ENCODE assay signal across 8 mouse cellular contexts in the genomic region with DNA sequence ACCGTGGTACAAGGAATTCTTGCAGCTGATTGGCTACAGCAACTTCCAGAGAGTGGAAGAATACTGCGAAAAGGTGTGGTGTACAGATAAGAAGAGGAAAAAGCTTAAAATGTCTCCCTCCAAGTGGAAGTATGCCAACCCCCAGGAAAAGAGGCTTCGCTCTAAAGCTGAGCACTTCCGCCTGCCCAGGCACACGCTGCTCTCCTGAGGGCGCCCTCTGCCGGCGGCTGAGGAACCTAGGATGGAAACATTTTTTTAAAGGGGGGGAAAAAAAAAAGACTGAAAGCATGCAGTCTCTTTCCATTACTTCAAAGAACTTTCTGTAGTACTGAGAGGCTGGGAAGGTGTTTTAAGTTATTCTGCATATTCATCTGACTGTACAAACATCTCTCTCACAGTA.
DNase-seq lines count a peak whose midpoint lies in the region; ATAC-seq and TF ChIP-seq lines count a peak whose summit lies in the region.

No protein-coding gene starts in this region.

- H3K79me2 ChIP-seq in CH12.LX (replicated peaks; ENCODE audit: control insufficient read depth, extremely low read depth, insufficient read depth, poor library complexity, severe bottlenecking) = no peaks in the 10 kb centered on the region

- no peak overlapping the region for H3K27ac ChIP-seq in hindbrain, embryonic 14.5 days
- no peak overlapping the region for H3K27ac ChIP-seq in hindbrain, embryonic 16.5 days (ENCODE audit: low read depth, low read length)
- no peak overlapping the region for H3K27ac ChIP-seq in CH12.LX (ENCODE audit: insufficient read depth, low read depth)

- no peaks in the 10 kb centered on the region for H3K4me1 ChIP-seq in hindbrain, embryonic 14.5 days (replicated peaks; ENCODE audit: control insufficient read depth, insufficient read depth, low read length)
- no peaks in the 10 kb centered on the region for H3K4me1 ChIP-seq in hindbrain, embryonic 16.5 days (ENCODE audit: control insufficient read depth, insufficient read depth, low read depth, low read length)
- H3K4me1 ChIP-seq in CH12.LX (ENCODE audit: control insufficient read depth in 1 of 2, insufficient read depth in 2 of 2) = no peaks in the 10 kb centered on the region

- no peak for ATAC-seq in hindbrain, embryonic 14.5 days (ENCODE audit: low FRiP score)
- ATAC-seq in hindbrain, embryonic 16.5 days = no peak
- ATAC-seq in megakaryocyte, adult 5-6 weeks (ENCODE audit: poor library complexity, severe bottlenecking) = no peak

- no peak overlapping the region for H3K4me3 ChIP-seq in hindbrain, embryonic 14.5 days (replicated peaks; ENCODE audit: low read length)
- H3K4me3 ChIP-seq in hindbrain, embryonic 16.5 days (ENCODE audit: low read length) = no peak overlapping the region
- no peak overlapping the region for H3K4me3 ChIP-seq in CH12.LX (replicated peaks in 1 of 3; ENCODE audit: low read depth in 2 of 3, low read length in 2 of 3, poor library complexity in 1 of 3)

- TF ChIP-seq RAD21 in CH12.LX (IDR thresholded peaks at IDR 0.05; ENCODE audit: low read depth, low read length) = no peak

- H3K27me3 ChIP-seq in hindbrain, embryonic 14.5 days (ENCODE audit: control insufficient read depth, insufficient read depth, low read length) = no peaks in the 10 kb centered on the region
- no peaks in the 10 kb centered on the region for H3K27me3 ChIP-seq in hindbrain, embryonic 16.5 days (replicated peaks; ENCODE audit: control insufficient read depth, insufficient read depth, low read length)
- H3K27me3 ChIP-seq in CH12.LX (replicated peaks) = no peaks in the 10 kb centered on the region

- no peaks in the 10 kb centered on the region for H3K9me3 ChIP-seq in hindbrain, embryonic 14.5 days (ENCODE audit: control insufficient read depth, low read length)
- no peaks in the 10 kb centered on the region for H3K9me3 ChIP-seq in hindbrain, embryonic 16.5 days (ENCODE audit: control insufficient read depth, low read length)
- H3K9me3 ChIP-seq in CH12.LX (replicated peaks; ENCODE audit: low read length) = peaks cover 21% of the 10 kb centered on the region

- WGBS in hindbrain, embryonic 14.5 days = 40% methylated on average over 8 of the region's 8 CpGs
- 41% methylated on average over 8 of the region's 8 CpGs for WGBS in hindbrain, embryonic 16.5 days

- DNase-seq in hindbrain, embryonic 14.5 days (ENCODE audit: low spot score) = peak; percentile 29
- peak; percentile 9 for DNase-seq in 3134 (ENCODE audit: extremely low read depth, insufficient read length, low spot score)
- no peak for DNase-seq in CH12.LX (ENCODE audit: extremely low read depth)
- peak; percentile 29 for DNase-seq in embryo, embryonic 9.5 days (ENCODE audit: extremely low spot score)
- DNase-seq in lung, postnatal 36 days = peak; percentile 15
- DNase-seq in gastrocnemius, adult 8-10 months (ENCODE audit: low spot score in 2 of 2) = no peak

- peak in 1 of 2 experiments; percentile 19; a peak in 1 of 4 replicates for TF ChIP-seq CTCF in CH12.LX (conservative IDR thresholded peaks at IDR 0.05 in 1 of 2, IDR thresholded peaks at IDR 0.05 in 1 of 2; ENCODE audit: low read depth in 2 of 2, low read length in 2 of 2)

- H3K4me2 ChIP-seq in hindbrain, embryonic 14.5 days (replicated peaks) = no peak overlapping the region
- H3K4me2 ChIP-seq in hindbrain, embryonic 16.5 days (ENCODE audit: low read length) = no peak overlapping the region
- H3K4me2 ChIP-seq in CH12.LX (ENCODE audit: insufficient read depth, low read depth, poor library complexity, severe bottlenecking) = no peak overlapping the region

- dilution Hi-C loops in CH12.LX (cut with MboI; ENCODE audit: extremely low pct_ligation_motif_present, extremely low pct_unique_long_range_greater_than_20kb, low sequenced_read_pairs) = no loop called here

- no peak for TF ChIP-seq POLR2A in CH12.LX (IDR thresholded peaks at IDR 0.05; ENCODE audit: low read depth, low read length)

- in situ Hi-C loops in CH12.LX (cut with MboI; ENCODE audit: low pct_ligation_motif_present, low pct_unique_long_range_greater_than_20kb, low sequenced_read_pairs) = no loop called here

- no peaks in the 10 kb centered on the region for H3K36me3 ChIP-seq in hindbrain, embryonic 14.5 days (replicated peaks; ENCODE audit: control insufficient read depth, insufficient read depth)
- no peaks in the 10 kb centered on the region for H3K36me3 ChIP-seq in hindbrain, embryonic 16.5 days (ENCODE audit: control insufficient read depth, insufficient read depth, low read length)
- H3K36me3 ChIP-seq in CH12.LX (replicated peaks in 1 of 2; ENCODE audit: control insufficient read depth in 1 of 2, insufficient read depth in 1 of 2, low read length in 1 of 2) = no peaks in the 10 kb centered on the region

- TF ChIP-seq EP300 in CH12.LX (IDR thresholded peaks at IDR 0.05; ENCODE audit: low read length) = no peak

- no peak overlapping the region for H3K9ac ChIP-seq in hindbrain, embryonic 14.5 days
- H3K9ac ChIP-seq in hindbrain, embryonic 16.5 days (ENCODE audit: low read depth, low read length) = no peak overlapping the region
- no peak overlapping the region for H3K9ac ChIP-seq in CH12.LX (ENCODE audit: insufficient read depth, low read depth)

TF ChIP-seq in CH12.LX, 34 proteins besides CTCF, POLR2A, EP300 and RAD21:
- TF ChIP-seq KAT2A (IDR thresholded peaks at IDR 0.05; ENCODE audit: insufficient replicate concordance, low read length) (no peak), TCF12 (IDR thresholded peaks at IDR 0.05; ENCODE audit: low read depth, low read length) (no peak), ZNF384 (IDR thresholded peaks at IDR 0.05; ENCODE audit: low read depth, low read length) (peak; percentile 26; the same call in 1 of the 2 replicates)
TF ChIP-seq in CH12.LX: peak in this region for 1.

Comparison
In these comparisons a context has a peak if more than half of its experiments do, and no peak if none do; other contexts are left out.
1. DNase-seq: peak in hindbrain, embryonic 14.5 days (single experiment), 3134 (single experiment), embryo, embryonic 9.5 days (single experiment) and lung, postnatal 36 days (single experiment); none in CH12.LX (single experiment) and gastrocnemius, adult 8-10 months (0 of 2).